Mouse (Mus musculus): ENCODE results near the gene Rbm8a. TPM values are rescaled to one million over a fixed set of nuclear protein-coding genes. Genes with fewer than 3 reads are reported as not detected.
A peak's percentile ranks its signal among the peaks of the same experiment; 100 is the strongest.

The Rbm8a gene
- total and polyA plus RNA-seq, 3 experiments: 231 to 363 TPM; not detected in 1

GRCm38 (mm10) chr3:96601941-96602703 lies 27.6 kb upstream of the Rbm8a start:
- peak overlapping the region; percentile 60 to 66 for H3K4me3 ChIP-seq (ENCODE audit: control insufficient read depth in 1 of 2, insufficient read depth in 1 of 2, low read depth in 2 of 2, low read length in 2 of 2)
- H3K9ac ChIP-seq (ENCODE audit: control insufficient read depth, low read depth, low read length, poor library complexity, severe bottlenecking): peak overlapping the region; percentile 74
- no peak overlapping the region for H3K27ac ChIP-seq (ENCODE audit: control insufficient read depth, low read depth, low read length)

GRCm38 (mm10) chr3:96602704-96603084 lies 27.0 kb upstream of the Rbm8a start:
- Histone ChIP-seq H3K4me1 (ENCODE audit: control insufficient read depth in 1 of 2, insufficient read depth in 2 of 2, low read length in 2 of 2) (peaks cover 8 to 9% of the 10 kb centered on the region in 2 experiments), H3K4me3 (ENCODE audit: control insufficient read depth in 1 of 2, insufficient read depth in 1 of 2, low read depth in 2 of 2, low read length in 2 of 2) (no peak overlapping the region), H3K9me3 (replicated peaks; ENCODE audit: insufficient read depth, low read length) (no peaks in the 10 kb centered on the region), H3K36me3 (ENCODE audit: control insufficient read depth in 1 of 2, insufficient read depth in 2 of 2, low read length in 2 of 2) (peaks cover 0 to 7% of the 10 kb centered on the region in 2 experiments; a peak in 2 of 4 replicates), H3K27ac (ENCODE audit: control insufficient read depth, low read depth, low read length) (no peak overlapping the region), H3K79me2 (ENCODE audit: control insufficient read depth, insufficient read depth, low read length, poor library complexity) (no peaks in the 10 kb centered on the region; the same call in 1 of the 2 replicates), H3K9ac (ENCODE audit: control insufficient read depth, low read depth, low read length, poor library complexity, severe bottlenecking) (no peak overlapping the region), H3K27me3 (ENCODE audit: control insufficient read depth in 1 of 2, insufficient read depth in 2 of 2, low read length in 2 of 2) (no peaks in the 10 kb centered on the region)
- DNase-seq (ENCODE audit: low read depth, low spot score): no peak
- TF ChIP-seq TCF12 (IDR thresholded peaks at IDR 0.05; ENCODE audit: low read depth, low read length) (no peak), TBP (IDR thresholded peaks at IDR 0.05; ENCODE audit: low read depth, low read length) (no peak), CHD2 (IDR thresholded peaks at IDR 0.05; ENCODE audit: low read length) (no peak), POLR2A (IDR thresholded peaks at IDR 0.05; ENCODE audit: control insufficient read depth in 1 of 2, insufficient read depth in 1 of 2, low read depth in 1 of 2, low read length in 2 of 2, poor library complexity in 1 of 2) (no peak), MYB (IDR thresholded peaks at IDR 0.05; ENCODE audit: low read depth, low read length) (no peak), ZNF384 (IDR thresholded peaks at IDR 0.05; ENCODE audit: low read depth, low read length) (no peak)

More at GRCm38 (mm10) chr3:96601941-96602703, 27.6 kb upstream of the Rbm8a start:
- Histone ChIP-seq H3K36me3 (ENCODE audit: control insufficient read depth in 1 of 2, insufficient read depth in 2 of 2, low read length in 2 of 2) (peaks cover 0 to 7% of the 10 kb centered on the region in 2 experiments; a peak in 2 of 4 replicates), H3K4me1 (ENCODE audit: control insufficient read depth in 1 of 2, insufficient read depth in 2 of 2, low read length in 2 of 2) (peaks cover 8 to 9% of the 10 kb centered on the region in 2 experiments), H3K9me3 (replicated peaks; ENCODE audit: insufficient read depth, low read length) (no peaks in the 10 kb centered on the region), H3K27me3 (ENCODE audit: control insufficient read depth in 1 of 2, insufficient read depth in 2 of 2, low read length in 2 of 2) (no peaks in the 10 kb centered on the region), H3K79me2 (ENCODE audit: control insufficient read depth, insufficient read depth, low read length, poor library complexity) (no peaks in the 10 kb centered on the region; the same call in 1 of the 2 replicates)
- TF ChIP-seq EP300 (IDR thresholded peaks at IDR 0.05; ENCODE audit: low read depth in 1 of 2, low read length in 2 of 2): no peak
- TF ChIP-seq E2F4 (IDR thresholded peaks at IDR 0.05; ENCODE audit: borderline replicate concordance, low read depth, low read length): no peak
- DNase-seq (ENCODE audit: low read depth, low spot score): no peak

DNA sequence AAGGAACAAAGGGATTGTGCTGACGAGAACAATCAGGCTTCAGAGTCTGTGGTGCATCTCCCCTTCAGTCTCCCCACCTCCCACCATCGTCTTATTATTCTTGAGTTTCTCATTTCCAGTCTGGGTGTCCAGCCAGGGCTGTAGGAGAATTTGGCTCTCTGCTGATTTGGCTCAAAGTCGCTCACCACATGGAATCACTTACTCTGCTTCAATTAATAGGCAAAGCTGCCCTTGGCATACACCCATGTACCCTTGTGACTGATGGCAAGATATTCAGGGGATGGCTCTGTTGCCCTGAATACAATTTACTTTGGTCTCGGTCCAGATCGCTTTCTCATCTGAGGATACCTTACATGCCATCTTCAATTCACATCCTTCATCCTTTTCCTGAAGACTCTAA lies 26.4 kb upstream of the Rbm8a start:
- peaks cover 0 to 7% of the 10 kb centered on the region in 2 experiments; a peak in 2 of 4 replicates for H3K36me3 ChIP-seq (ENCODE audit: control insufficient read depth in 1 of 2, insufficient read depth in 2 of 2, low read length in 2 of 2)

More for the DNA sequence above, 26.4 kb upstream of the Rbm8a start:
- Histone ChIP-seq H3K4me1 (ENCODE audit: control insufficient read depth in 1 of 2, insufficient read depth in 2 of 2, low read length in 2 of 2) (peaks cover 8 to 9% of the 10 kb centered on the region in 2 experiments), H3K27ac (ENCODE audit: control insufficient read depth, low read depth, low read length) (no peak overlapping the region), H3K9ac (ENCODE audit: control insufficient read depth, low read depth, low read length, poor library complexity, severe bottlenecking) (no peak overlapping the region), H3K4me3 (ENCODE audit: control insufficient read depth in 1 of 2, insufficient read depth in 1 of 2, low read depth in 2 of 2, low read length in 2 of 2) (no peak overlapping the region), H3K9me3 (replicated peaks; ENCODE audit: insufficient read depth, low read length) (no peaks in the 10 kb centered on the region), H3K27me3 (ENCODE audit: control insufficient read depth in 1 of 2, insufficient read depth in 2 of 2, low read length in 2 of 2) (no peaks in the 10 kb centered on the region), H3K79me2 (ENCODE audit: control insufficient read depth, insufficient read depth, low read length, poor library complexity) (no peaks in the 10 kb centered on the region; the same call in 1 of the 2 replicates)
- TF ChIP-seq TAL1 (IDR thresholded peaks at IDR 0.05; ENCODE audit: low read length) (no peak), EP300 (IDR thresholded peaks at IDR 0.05; ENCODE audit: low read depth in 1 of 2, low read length in 2 of 2) (no peak)
- DNase-seq (ENCODE audit: low read depth, low spot score): no peak

Measured in MEL (cell line).